Mouse (Mus musculus) CD4-positive, CD25-positive, alpha-beta regulatory T cell, adult 2 months (primary cell): ENCODE data around the gene Rnpc3.
"Not testable (repeated sequence)": the region's sequence is repeated elsewhere in the genome, so short reads cannot be mapped to it uniquely, and the experiment has no call there.

ENCODE experiments used
- DNase-seq: peaks from one replicate; pipeline ENCODE4 v3.0.0-alpha.2; 2012; ENCODE audit warnings: low read depth, low spot score

Gene Rnpc3

DNA sequence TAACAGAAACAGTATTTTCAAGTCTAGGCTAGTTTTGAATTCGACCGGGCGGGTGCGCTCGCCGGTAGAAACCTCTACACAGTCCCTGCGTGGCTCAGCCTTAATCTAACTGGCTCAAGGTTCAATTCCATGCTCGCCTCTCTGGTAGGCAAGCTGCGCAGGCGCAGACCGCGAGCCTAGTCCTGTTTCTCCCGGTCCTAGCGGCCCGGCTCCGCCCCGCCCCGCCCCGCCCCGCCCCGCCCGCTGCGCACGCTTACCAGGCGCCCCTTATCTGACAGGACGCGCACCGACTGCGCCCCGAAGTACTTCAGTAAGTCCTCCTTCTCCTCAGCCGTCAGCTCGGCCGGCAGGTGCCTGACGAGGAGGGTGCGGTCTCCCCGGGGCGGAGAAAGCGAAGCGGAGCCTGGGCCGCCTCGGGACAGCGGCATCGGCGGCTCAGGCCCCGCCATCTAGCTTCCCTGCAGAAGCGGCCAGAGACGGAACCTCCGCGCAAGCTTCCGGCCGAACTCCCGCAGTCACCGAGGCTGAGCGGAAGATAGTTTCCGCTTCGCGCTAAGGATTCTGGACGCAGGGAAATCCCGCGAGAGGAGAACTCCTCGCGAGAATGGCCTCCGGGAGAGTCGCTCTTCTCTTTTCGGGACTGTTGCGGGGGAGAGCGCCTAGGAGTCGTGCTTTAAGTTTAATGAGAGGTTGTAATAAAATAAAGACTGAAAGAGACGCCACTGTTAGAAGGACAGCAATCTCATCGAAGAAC is at the start of gene Rnpc3:
Gene Rnpc3, minus strand, starts transcription at position 544 of the 754 bp plus-strand sequence.
- peak; percentile 98 for DNase-seq

GRCm38 (mm10) chr3:113656940-113657339 is 27.0 kb upstream of the Rnpc3 start:
- peak; percentile 56 for DNase-seq

- no peak for DNase-seq
These were observed 24.4 kb upstream of the Rnpc3 start for GRCm38 (mm10) chr3:113654335-113654734.

DNA sequence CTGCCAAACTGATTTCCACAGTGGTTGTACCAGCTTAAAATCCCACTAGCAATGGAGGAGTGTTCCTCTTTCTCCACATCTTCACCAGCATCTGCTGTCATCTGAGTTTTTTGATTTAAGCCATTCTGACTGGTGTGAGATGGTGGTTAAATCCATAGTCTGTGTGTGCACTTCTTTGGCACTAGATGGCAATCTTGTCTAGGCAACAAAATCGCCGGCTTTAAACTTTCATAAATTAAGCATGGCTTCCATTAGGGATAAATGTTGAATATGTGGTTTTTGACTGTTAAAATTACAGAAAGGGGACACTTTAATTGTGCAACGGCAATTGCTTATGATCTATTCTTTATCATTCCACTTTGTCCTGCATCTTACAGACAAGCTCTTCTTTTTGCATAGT is 21.4 kb upstream of the Rnpc3 start:
- DNase-seq = not testable (repeated sequence)

DNA sequence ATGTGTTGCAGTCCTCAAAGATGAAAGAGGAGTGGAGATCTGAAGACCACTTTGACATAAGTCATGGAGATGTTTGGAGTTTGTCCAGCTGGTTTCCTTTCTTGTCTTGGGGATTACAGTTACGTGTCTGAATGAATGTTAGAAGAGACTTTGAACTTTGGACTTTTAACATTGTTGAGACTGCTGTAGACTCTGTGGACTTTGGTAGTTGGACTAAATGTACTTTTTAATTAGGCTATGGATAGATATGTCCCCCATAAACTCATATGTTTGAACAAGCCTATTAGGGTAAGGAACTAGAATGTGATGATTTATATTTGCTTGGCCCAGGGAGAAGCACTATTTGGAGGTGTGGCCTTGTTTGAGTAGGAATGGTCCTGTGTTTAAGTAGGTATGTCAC is 9.6 kb upstream of the Rnpc3 start:
- DNase-seq = no peak

- no peak for DNase-seq
These were observed 4.3 kb upstream of the Rnpc3 start for GRCm38 (mm10) chr3:113634220-113634619.

DNA sequence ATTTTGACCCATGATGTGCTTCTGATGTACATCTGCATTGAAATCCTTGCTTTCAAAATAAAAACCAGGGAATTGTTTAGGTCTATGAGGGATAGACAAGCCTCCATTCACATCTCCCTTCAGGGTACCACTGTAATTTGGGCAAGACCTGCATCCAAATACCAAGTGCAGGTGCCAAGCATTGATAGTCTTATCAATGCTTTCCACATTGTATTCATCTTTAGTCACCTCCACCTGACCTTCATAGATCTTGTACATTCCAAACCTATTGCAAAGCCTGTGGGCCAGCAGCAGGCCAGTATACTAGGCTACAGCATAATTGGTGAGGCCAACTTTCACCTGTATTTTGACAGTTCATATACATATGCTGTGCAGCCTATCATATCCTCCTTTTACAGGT is 1.7 kb upstream of the Rnpc3 start:
- no peak for DNase-seq

DNA sequence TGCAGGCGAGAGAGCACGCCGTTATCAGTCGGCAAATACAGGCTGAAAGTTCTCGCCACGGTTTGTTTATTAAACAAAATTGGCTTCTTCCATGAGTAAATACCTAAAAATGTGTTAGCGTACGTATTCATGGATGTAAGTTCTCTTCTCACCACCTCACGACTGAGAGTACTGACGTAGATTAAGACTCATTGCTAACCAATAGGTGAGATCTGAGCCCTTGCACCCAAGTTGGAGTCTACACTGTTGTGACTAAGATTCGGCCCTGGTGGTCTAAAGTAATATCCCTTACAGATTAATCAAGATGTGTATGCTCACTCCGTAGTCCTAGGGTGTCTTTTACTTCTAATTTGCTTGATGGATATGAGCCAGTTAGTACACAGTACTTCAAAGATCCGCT is 615 bp upstream of the Rnpc3 start:
- peak; percentile 63 for DNase-seq

- DNase-seq = no peak
These were observed 23.4 kb downstream of the Rnpc3 start, which contains the start of gene Amy1 for GRCm38 (mm10) chr3:113606599-113606998. Gene Amy1 (minus strand): TSS chr3:113606699.

DNA sequence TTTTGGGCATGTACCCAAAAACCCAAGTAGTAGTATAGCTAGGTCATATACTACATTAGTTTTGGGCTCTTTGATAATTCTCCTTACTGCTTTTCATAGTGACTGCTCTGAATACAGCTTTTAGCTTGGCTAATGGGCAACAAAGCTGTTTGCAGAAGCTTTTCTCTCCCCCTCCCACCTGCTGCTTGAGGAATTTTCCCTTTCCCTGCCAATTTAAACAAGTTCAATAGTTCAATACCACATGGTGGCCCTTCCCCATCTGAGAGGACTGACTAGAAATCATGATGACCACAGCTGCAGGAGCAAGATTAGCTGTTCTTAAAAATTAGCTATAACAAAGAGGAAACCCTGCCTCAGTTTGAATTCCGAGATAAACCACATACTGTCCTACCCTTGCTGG is 39.1 kb downstream of the Rnpc3 start:
- DNase-seq = no peak

GRCm38 (mm10) chr3:113574578-113574977 is 55.4 kb downstream of the Rnpc3 start:
- DNase-seq = no peak

DNA sequence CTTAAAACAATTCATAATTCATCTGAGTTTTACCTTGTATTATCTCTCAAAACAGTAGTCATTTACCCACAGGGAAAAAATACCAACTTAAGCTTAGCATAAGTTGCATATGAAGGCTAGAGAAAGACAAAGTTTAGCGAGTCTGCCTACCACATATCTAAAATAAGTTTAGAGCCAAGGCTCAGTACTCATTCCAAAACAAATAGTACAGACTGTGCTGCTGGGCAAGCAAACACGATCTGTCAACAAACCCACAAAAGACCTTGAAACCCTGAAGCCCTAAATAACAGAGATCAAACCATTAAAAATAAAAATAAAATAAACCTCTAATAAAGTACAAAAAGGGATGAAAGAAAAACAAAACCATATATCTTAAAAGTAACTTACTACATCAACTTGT is 55.8 kb downstream of the Rnpc3 start:
- DNase-seq = no peak

- no peak for DNase-seq
These were observed 57.8 kb downstream of the Rnpc3 start for GRCm38 (mm10) chr3:113572158-113572557.
